Mouse (Mus musculus) kidney, embryonic 15.5 days (tissue): Measurements from ENCODE around the gene Zranb1. TPM values are rescaled to one million over a fixed set of nuclear protein-coding genes. Genes with fewer than 3 reads are reported as not detected.

Source experiments
- ATAC-seq: fragments of 200-750 bp; cut with Nextera tagmentation; replicated peaks from 2 replicates; pipeline ENCODE4 v1.8.0; 2017; ENCODE audit warnings: moderate TSS enrichment; ENCODE audit not compliant: low FRiP score
- H3K27ac ChIP-seq: fragments of 300-500 bp; sonication (generic); 2 replicates; pipeline ENCODE4 v1.5.1; 2015; ENCODE audit warnings: mild to moderate bottlenecking, inconsistent platforms
- H3K27me3 ChIP-seq: fragments of 300-500 bp; sonication (generic); 2 replicates; pipeline ENCODE4 v1.6.1; 2015; ENCODE audit warnings: inconsistent platforms
- H3K36me3 ChIP-seq: fragments of 300-500 bp; sonication (generic); 2 replicates; pipeline ENCODE4 v1.6.1; 2015; ENCODE audit warnings: inconsistent platforms
- H3K4me1 ChIP-seq: fragments of 300-500 bp; sonication (generic); 2 replicates; pipeline ENCODE4 v1.6.1; 2015; ENCODE audit warnings: inconsistent platforms
- H3K4me2 ChIP-seq: fragments of 300-500 bp; sonication (generic); 2 replicates; pipeline ENCODE4 v1.6.1; 2015; ENCODE audit warnings: moderate library complexity, mild to moderate bottlenecking, inconsistent platforms
- H3K4me3 ChIP-seq: fragments of 300-500 bp; sonication (generic); replicated peaks from 2 replicates; pipeline ENCODE4 v1.5.1; 2015; ENCODE audit warnings: mild to moderate bottlenecking, inconsistent platforms
- H3K9ac ChIP-seq: fragments of 300-500 bp; sonication (generic); 2 replicates; pipeline ENCODE4 v1.6.1; 2015; ENCODE audit warnings: mild to moderate bottlenecking, inconsistent platforms
- H3K9me3 ChIP-seq: fragments of 300-500 bp; sonication (generic); replicated peaks from 2 replicates; pipeline ENCODE4 v1.6.1; 2016; ENCODE audit warnings: inconsistent platforms
- WGBS: fragments of 180-500 bp; shearing (Covaris S2); methylation state at CpG from one replicate; pipeline ENCODE4 v1.1.7; 2015; ENCODE audit warnings: mixed read lengths; 5-methylcytosine and 5-hydroxymethylcytosine counted together
- polyA plus RNA-seq: library from polyadenylated mRNA; unstranded; fragments of >200 nt; fragmentation: Nextera tagmentation; extraction: Ambion mirVana; gene quantifications from 2 replicates; pipeline ENCODE4 v1.2.1, GENCODE M21; 2015

Zranb1 gene
- polyA plus RNA-seq, 1 experiment from 2014 or later, result 12.7 TPM

DNA sequence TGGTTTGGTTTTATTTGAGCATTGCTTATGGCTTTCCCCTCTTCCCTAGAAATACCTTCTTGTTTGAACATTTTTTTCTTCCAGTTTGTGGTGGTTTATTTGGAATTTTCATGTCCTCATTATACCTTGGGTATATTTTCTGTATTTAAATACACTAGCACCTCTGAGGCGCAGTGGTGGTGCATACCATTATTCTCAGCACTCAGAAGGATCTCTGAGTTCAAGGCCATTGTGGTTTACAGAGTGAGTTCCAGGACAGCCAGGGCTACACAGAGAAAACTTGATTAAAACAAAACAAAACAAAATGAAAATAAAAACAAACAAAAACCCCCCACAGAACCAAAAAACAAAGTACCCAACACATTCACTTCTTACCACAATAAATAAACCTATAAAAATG lies 2.4 kb downstream of the Zranb1 start:
- no peaks in the 10 kb centered on the region for H3K36me3 ChIP-seq
- H3K4me2 ChIP-seq, result no peak overlapping the region
- H3K27me3 ChIP-seq, result no peaks in the 10 kb centered on the region
- WGBS, result 87% methylated on average over 1 of the region's 1 CpGs
- H3K9ac ChIP-seq, result no peak overlapping the region
- no peaks in the 10 kb centered on the region for H3K9me3 ChIP-seq
- H3K4me1 ChIP-seq, result peaks cover 19% of the 10 kb centered on the region
- H3K27ac ChIP-seq, result no peak overlapping the region
- ATAC-seq, result no peak
- no peak overlapping the region for H3K4me3 ChIP-seq

DNA sequence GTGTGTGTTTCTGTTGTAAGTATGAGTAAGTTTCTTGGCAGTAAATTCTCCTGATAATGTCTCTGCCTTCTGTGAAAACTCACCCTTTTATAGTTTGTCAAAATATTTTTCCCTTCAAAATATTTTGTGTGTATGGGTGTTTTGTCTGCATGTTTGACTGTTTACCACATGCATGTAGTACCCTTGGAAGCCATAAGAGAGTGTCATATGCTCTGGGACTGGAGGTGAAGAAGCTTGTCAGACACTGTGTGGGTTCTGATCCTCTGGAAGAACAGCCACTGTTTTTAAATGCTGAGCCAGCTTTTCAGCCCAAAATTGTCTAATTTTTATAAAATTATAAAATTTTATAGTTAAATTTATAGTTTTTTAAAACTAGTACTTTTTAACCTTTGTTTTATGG lies 3.8 kb downstream of the Zranb1 start:
- Histone ChIP-seq H3K4me3 (no peak overlapping the region), H3K27ac (no peak overlapping the region), H3K4me1 (peaks cover 19% of the 10 kb centered on the region), H3K9ac (no peak overlapping the region), H3K4me2 (no peak overlapping the region), H3K27me3 (no peaks in the 10 kb centered on the region), H3K36me3 (no peaks in the 10 kb centered on the region), H3K9me3 (no peaks in the 10 kb centered on the region)
- no peak for ATAC-seq

DNA sequence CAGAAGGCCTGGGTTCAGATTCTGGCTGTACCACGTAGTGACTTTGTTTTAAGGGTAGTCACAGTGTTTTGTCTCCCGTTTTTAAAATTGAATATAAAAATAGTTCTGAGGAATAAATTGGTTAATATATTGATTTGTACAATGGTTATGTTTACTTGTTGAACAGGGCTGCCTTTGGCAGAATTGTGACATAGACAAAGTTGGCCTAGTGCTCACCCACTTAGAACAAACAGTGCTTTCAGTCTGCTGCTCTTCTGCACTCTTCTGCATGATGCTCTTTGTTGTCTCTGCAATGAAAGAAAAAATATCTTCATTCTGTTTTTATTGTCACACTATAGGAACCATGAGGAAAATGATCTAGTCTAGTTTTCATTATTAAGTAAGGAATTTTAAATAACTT lies 8.2 kb downstream of the Zranb1 start:
- WGBS, result 88% methylated on average over 2 of the region's 2 CpGs
- no peak for ATAC-seq
- H3K9ac ChIP-seq, result no peak overlapping the region
- H3K4me2 ChIP-seq, result no peak overlapping the region
- peaks cover 18% of the 10 kb centered on the region for H3K4me1 ChIP-seq
- H3K4me3 ChIP-seq, result no peak overlapping the region
- H3K27ac ChIP-seq, result no peak overlapping the region
- H3K27me3 ChIP-seq, result no peaks in the 10 kb centered on the region
- no peaks in the 10 kb centered on the region for H3K36me3 ChIP-seq
- H3K9me3 ChIP-seq, result no peaks in the 10 kb centered on the region

DNA sequence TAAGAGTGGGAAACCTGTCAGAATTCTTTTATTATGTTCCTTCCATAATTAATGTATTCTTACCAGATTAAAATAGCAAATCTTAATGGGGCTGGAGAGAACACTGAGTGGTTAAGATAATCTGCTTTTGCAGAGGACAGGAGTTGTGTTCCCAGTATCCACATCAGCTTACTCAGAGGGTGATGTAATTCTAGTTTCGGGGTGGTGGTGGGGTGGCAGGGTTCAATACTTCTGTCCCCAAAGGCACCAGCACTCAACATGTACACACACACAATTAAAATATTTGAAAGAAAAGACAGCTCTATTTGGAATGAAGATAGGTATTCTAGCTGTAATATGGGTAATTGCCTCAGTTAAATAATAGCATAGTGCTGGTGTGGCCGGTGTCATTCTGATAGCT lies 9.6 kb downstream of the Zranb1 start:
- 81% methylated on average over 2 of the region's 2 CpGs for WGBS
- H3K9ac ChIP-seq, result no peak overlapping the region
- no peaks in the 10 kb centered on the region for H3K9me3 ChIP-seq
- no peaks in the 10 kb centered on the region for H3K27me3 ChIP-seq
- no peak for ATAC-seq
- no peak overlapping the region for H3K27ac ChIP-seq
- no peaks in the 10 kb centered on the region for H3K36me3 ChIP-seq
- peaks cover 18% of the 10 kb centered on the region for H3K4me1 ChIP-seq
- H3K4me3 ChIP-seq, result no peak overlapping the region
- no peak overlapping the region for H3K4me2 ChIP-seq

DNA sequence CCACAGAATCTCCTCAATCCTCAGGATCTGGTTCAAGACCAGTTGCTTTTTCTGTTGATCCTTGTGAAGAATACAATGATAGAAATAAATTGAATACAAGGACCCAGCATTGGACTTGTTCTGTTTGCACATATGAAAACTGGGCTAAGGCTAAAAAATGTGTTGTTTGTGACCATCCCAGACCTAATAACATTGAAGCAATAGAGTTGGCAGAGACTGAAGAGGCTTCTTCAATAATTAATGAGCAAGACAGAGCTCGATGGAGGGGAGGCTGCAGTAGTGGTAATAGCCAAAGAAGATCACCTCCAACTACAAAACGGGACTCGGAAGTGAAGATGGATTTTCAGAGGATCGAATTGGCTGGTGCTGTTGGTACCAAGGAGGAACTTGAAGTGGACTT lies 19.0 kb downstream of the Zranb1 start:
- no peaks in the 10 kb centered on the region for H3K9me3 ChIP-seq
- H3K9ac ChIP-seq, result no peak overlapping the region
- no peak overlapping the region for H3K4me3 ChIP-seq
- no peak overlapping the region for H3K27ac ChIP-seq
- 92% methylated on average over 4 of the region's 4 CpGs for WGBS
- ATAC-seq, result no peak
- H3K4me2 ChIP-seq, result no peak overlapping the region
- H3K36me3 ChIP-seq, result peaks cover 9% of the 10 kb centered on the region; the same call in 1 of the 2 replicates
- H3K4me1 ChIP-seq, result no peaks in the 10 kb centered on the region
- no peaks in the 10 kb centered on the region for H3K27me3 ChIP-seq

DNA sequence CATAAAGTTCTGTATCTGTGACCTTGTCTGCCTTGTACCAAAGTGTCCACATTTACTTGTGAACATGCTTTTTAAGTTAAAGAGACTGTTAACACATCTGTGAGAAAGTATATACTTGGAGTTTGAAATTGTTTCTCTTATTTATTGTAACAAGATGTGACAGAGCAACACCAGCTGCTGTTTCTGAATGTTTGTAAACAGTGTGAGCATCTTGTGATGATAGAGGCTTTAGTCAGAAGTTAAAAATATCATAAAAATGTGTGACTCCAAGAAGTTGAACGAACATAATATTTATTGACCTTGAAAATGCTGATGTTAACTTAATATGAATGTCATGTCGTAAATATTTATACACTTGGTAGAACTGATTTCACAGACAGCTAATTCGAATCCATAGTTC lies 19.7 kb downstream of the Zranb1 start:
- no peak overlapping the region for H3K9ac ChIP-seq
- no peak overlapping the region for H3K4me2 ChIP-seq
- WGBS, result 92% methylated on average over 3 of the region's 3 CpGs
- no peaks in the 10 kb centered on the region for H3K9me3 ChIP-seq
- peaks cover 9% of the 10 kb centered on the region; the same call in 1 of the 2 replicates for H3K36me3 ChIP-seq
- no peak overlapping the region for H3K4me3 ChIP-seq
- no peaks in the 10 kb centered on the region for H3K27me3 ChIP-seq
- H3K27ac ChIP-seq, result no peak overlapping the region
- H3K4me1 ChIP-seq, result no peaks in the 10 kb centered on the region
- ATAC-seq, result no peak

DNA sequence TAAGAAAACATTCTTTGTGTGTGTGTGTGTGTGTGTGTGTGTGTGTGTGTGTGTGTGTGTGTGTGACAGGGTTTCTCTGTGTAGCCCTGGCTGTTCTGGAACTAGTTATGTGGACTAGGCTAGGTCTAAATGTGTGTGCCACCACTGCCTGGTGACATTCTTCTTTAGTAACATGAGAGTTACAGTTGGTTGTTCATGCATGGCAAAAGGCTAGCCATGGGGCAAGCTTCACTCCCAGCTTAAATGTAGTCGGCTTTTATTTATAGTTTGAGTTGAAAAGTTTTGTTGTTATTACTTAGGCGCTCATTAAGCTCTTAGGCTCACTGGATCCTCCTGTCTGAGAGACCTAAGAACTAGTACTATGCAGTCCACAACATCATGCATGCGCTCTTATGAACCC lies 33.5 kb downstream of the Zranb1 start:
- Histone ChIP-seq H3K4me3 (no peak overlapping the region), H3K36me3 (peaks cover 23% of the 10 kb centered on the region; the same call in 1 of the 2 replicates), H3K27me3 (no peaks in the 10 kb centered on the region), H3K27ac (peak overlapping the region; percentile 27; the same call in 1 of the 2 replicates), H3K4me2 (no peak overlapping the region), H3K4me1 (peaks cover 11% of the 10 kb centered on the region), H3K9me3 (no peaks in the 10 kb centered on the region), H3K9ac (no peak overlapping the region)
- peak; percentile 71; the same call in 1 of the 2 replicates for ATAC-seq
- WGBS, result 40% methylated on average over 3 of the region's 3 CpGs

DNA sequence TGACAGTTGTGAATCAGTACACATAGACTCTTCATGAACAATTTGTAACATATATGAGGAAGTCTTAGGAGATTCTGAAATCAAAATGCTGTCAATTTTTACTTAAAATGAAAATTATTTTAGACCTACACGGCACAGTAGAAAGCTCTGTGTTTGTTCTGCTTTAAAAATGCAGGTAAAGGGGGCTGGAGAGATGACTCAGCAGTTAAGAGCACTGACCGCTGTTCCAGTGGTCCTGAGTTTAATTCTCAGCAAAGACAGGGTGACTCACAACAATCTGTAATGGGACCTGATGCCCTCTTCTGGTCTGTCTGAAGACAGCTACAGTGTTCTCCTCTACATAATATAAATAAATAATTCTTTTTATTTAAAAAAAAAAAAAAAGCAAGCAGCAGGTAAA lies 34.8 kb downstream of the Zranb1 start:
- Histone ChIP-seq H3K4me1 (peaks cover 11% of the 10 kb centered on the region), H3K36me3 (peaks cover 20% of the 10 kb centered on the region; the same call in 1 of the 2 replicates), H3K27ac (no peak overlapping the region), H3K9me3 (no peaks in the 10 kb centered on the region), H3K4me3 (no peak overlapping the region), H3K27me3 (no peaks in the 10 kb centered on the region), H3K4me2 (no peak overlapping the region), H3K9ac (no peak overlapping the region)
- WGBS, result 79% methylated on average over 2 of the region's 2 CpGs
- no peak for ATAC-seq

DNA sequence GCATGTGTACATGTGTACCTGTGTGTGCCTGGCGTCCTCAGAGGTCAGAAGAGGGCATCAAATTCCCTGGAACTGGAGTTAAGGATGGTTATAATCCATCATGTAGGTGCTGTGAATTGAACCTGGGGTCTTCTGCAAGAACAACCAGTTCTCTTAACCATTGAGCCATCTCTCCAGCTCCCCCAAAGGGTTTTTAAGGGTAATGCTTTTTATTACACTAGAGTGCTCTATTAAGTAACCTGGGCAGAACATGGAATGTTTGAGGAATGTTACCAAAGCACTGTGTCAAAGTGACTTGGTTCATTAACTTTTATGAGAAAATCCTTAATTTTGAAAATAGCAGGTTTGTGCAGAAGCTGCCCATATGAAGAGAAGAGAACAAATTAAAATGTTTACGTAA lies 41.1 kb downstream of the Zranb1 start:
- no peak for ATAC-seq
- Histone ChIP-seq H3K9me3 (no peaks in the 10 kb centered on the region), H3K4me3 (no peak overlapping the region), H3K4me1 (peaks cover 4% of the 10 kb centered on the region; the same call in 1 of the 2 replicates), H3K36me3 (peaks cover 37% of the 10 kb centered on the region), H3K27ac (no peak overlapping the region), H3K9ac (no peak overlapping the region), H3K4me2 (no peak overlapping the region), H3K27me3 (no peaks in the 10 kb centered on the region)
- WGBS, result 87% methylated on average over 2 of the region's 2 CpGs

DNA sequence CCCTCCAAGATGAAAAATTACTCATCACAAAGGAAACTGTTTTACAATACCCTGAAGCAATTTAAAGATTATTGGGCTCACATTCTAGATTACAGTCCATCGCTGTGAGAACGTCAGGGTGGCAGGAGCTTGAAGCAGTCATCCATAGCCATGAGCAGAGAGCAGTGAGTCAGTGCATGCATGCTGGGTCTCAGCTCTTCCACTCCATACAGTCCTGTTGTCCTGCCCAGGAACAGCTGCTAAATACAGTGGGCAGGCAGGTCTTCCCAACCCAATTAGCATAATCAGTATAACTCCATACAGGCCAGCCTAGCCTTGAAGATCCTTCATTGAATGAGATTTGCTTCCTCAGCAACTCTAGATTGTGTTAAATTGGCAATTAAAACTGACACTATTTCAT lies 45.1 kb downstream of the Zranb1 start:
- Histone ChIP-seq H3K27me3 (no peaks in the 10 kb centered on the region), H3K9ac (no peak overlapping the region)
- WGBS, result 49% methylated on average over 2 of the region's 2 CpGs

DNA sequence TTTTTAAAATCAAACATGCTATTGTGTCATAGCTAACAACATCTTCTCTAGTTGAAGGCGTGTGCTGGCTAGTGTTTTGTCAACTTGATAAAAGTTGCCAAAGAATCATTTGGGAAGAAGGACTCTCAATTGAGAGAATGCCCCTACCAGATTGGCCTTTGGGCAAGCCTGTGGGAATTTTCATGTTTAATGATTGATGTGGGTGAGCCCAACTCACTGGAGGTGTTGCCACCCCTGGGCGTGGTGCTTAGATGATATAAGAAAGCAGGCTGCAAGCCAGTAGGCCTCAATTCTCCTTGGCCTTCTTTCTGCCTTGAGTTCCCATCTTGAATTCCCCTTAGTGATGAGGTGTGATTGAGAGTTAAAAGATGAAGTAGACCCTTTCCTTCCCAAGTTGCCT lies 47.0 kb downstream of the Zranb1 start:
- Histone ChIP-seq H3K4me1 (peaks cover 4% of the 10 kb centered on the region; the same call in 1 of the 2 replicates), H3K36me3 (peaks cover 54% of the 10 kb centered on the region), H3K27ac (no peak overlapping the region), H3K4me2 (no peak overlapping the region), H3K4me3 (no peak overlapping the region), H3K9me3 (no peaks in the 10 kb centered on the region), H3K9ac (no peak overlapping the region), H3K27me3 (no peaks in the 10 kb centered on the region)
- 91% methylated on average over 2 of the region's 2 CpGs for WGBS
- no peak for ATAC-seq

More for the DNA sequence above, 45.1 kb downstream of the Zranb1 start:
- H3K9me3 ChIP-seq, result no peaks in the 10 kb centered on the region
- no peak overlapping the region for H3K4me3 ChIP-seq
- no peak overlapping the region for H3K4me2 ChIP-seq
- H3K36me3 ChIP-seq, result peaks cover 40% of the 10 kb centered on the region
- peaks cover 4% of the 10 kb centered on the region; the same call in 1 of the 2 replicates for H3K4me1 ChIP-seq
- no peak overlapping the region for H3K27ac ChIP-seq
- 0 out of 2 replicates have a peak, but pooled peaks have one; percentile 56 for ATAC-seq

DNA sequence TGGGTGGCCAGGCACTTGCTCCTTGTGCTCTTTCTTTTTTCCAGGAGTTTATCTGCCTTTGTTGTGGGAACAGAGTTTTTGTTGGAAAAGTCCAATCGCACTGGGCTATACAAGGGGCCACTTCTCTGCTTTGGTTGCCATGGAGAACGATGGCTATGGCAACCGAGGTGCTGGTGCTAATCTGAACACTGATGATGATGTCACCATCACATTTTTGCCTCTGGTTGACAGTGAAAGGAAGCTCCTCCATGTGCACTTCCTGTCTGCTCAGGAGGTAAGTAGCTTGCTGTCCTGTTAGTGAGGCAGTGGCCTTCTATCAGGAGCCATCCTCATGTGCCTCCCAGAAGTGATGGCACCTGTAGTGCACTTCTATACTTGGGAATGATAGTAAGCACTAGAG lies 51.7 kb downstream of the Zranb1 start:
- WGBS, result 81% methylated on average over 3 of the region's 3 CpGs
- peaks cover 68% of the 10 kb centered on the region for H3K36me3 ChIP-seq
- H3K9me3 ChIP-seq, result no peaks in the 10 kb centered on the region

DNA sequence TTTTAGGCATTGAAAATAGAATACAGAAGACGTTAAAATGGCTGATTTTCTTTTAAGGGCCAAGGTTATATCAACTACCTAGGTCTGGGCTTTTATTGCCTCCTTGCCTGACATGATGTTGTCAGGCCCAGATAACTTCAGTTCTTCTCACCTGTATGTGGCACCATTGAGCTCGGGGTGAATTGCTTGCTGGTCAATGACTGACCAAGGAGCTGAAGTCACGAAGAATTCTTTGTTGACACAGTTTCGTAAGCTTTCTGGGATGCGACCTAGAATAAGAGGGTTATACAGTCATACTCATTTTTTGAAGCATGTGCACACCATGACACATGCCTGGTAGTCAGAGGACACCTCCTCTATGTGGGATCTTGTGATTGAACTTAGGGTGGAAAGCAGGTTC lies 58.9 kb downstream of the Zranb1 start:
- no peak overlapping the region for H3K9ac ChIP-seq
- no peak overlapping the region for H3K4me2 ChIP-seq
- no peaks in the 10 kb centered on the region for H3K4me1 ChIP-seq
- no peak overlapping the region for H3K4me3 ChIP-seq
- H3K27ac ChIP-seq, result no peak overlapping the region
- H3K9me3 ChIP-seq, result no peaks in the 10 kb centered on the region
- H3K27me3 ChIP-seq, result no peaks in the 10 kb centered on the region
- no peak for ATAC-seq
- WGBS, result 92% methylated on average over 5 of the region's 5 CpGs
- peaks cover 90% of the 10 kb centered on the region for H3K36me3 ChIP-seq

More for the DNA sequence above, 51.7 kb downstream of the Zranb1 start:
- Histone ChIP-seq H3K4me3 (no peak overlapping the region), H3K4me1 (no peaks in the 10 kb centered on the region), H3K27me3 (no peaks in the 10 kb centered on the region), H3K9ac (no peak overlapping the region), H3K27ac (no peak overlapping the region), H3K4me2 (no peak overlapping the region)
- no peak for ATAC-seq
